Mouse (Mus musculus): ENCODE data around the gene Pheta1.

DNA sequence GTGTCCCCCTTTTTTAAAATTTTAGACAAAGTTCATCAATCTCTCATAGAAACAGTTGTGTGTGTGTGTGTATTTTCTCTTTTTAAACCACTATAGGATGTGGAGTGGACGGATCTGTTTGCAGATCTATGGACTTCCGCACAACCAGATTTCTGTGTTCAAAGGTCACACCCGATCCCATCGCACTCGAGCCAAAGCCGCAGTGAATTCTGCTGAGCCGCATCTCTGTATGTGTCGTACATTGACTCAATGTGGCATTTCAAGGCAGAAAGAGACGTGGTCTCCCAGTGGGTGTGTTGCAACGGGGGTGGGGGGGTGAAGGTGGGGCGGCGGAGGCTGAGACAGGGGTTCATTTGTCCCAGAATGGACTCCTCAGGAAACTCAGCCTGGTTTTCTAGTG, 9.6 kb downstream of the Pheta1 start:
- TF ChIP-seq ZC3H11A (IDR thresholded peaks at IDR 0.05; ENCODE audit: low read depth, low read length): no peak
- no peak for TF ChIP-seq GABPA (IDR thresholded peaks at IDR 0.05; ENCODE audit: low read depth, low read length)
- no peak for TF ChIP-seq MAX (IDR thresholded peaks at IDR 0.05; ENCODE audit: low read length)
- TF ChIP-seq NELFE (IDR thresholded peaks at IDR 0.05; ENCODE audit: low read depth, low read length): no peak
- no peak for TF ChIP-seq CTCF (IDR thresholded peaks at IDR 0.05 in 2 of 3, conservative IDR thresholded peaks at IDR 0.05 in 1 of 3; ENCODE audit: control insufficient read depth in 1 of 3, insufficient read depth in 1 of 3, low read depth in 2 of 3, low read length in 3 of 3, poor library complexity in 1 of 3, severe bottlenecking in 1 of 3)
- no peak for TF ChIP-seq BHLHE40 (IDR thresholded peaks at IDR 0.05; ENCODE audit: borderline replicate concordance, low read depth, low read length)
- no peak for TF ChIP-seq E2F4 (IDR thresholded peaks at IDR 0.05; ENCODE audit: borderline replicate concordance, low read depth, low read length)
- TF ChIP-seq UBTF (IDR thresholded peaks at IDR 0.05; ENCODE audit: borderline replicate concordance, insufficient read depth, low read depth, low read length): no peak
- no peak for TF ChIP-seq POLR2AphosphoS2 (IDR thresholded peaks at IDR 0.05; ENCODE audit: low read length)
- TF ChIP-seq POLR2A (IDR thresholded peaks at IDR 0.05; ENCODE audit: control insufficient read depth in 1 of 2, insufficient read depth in 1 of 2, low read depth in 1 of 2, low read length in 2 of 2, poor library complexity in 1 of 2): no peak
- no peak for TF ChIP-seq EP300 (IDR thresholded peaks at IDR 0.05; ENCODE audit: low read depth in 1 of 2, low read length in 2 of 2)
- TF ChIP-seq POLR2AphosphoS5 (IDR thresholded peaks at IDR 0.05; ENCODE audit: borderline replicate concordance, low read depth, low read length): no peak
- no peak for TF ChIP-seq MYC (IDR thresholded peaks at IDR 0.05; ENCODE audit: low read depth, low read length)
- TF ChIP-seq USF2 (IDR thresholded peaks at IDR 0.05; ENCODE audit: borderline replicate concordance in 1 of 2, insufficient read depth in 1 of 2, low read depth in 1 of 2, low read length in 2 of 2): no peak
